Mouse (Mus musculus) right cerebral cortex, adult 18-20 months (tissue): ENCODE data around the gene Sorbs1.

Source experiments
- DNase-seq: peaks from one replicate; pipeline ENCODE4 v3.0.0; 2022; ENCODE audit warnings: mixed read lengths

Sorbs1 gene

GRCm38 (mm10) chr19:40435797-40436196, 77.8 kb downstream of the Sorbs1 start:
- DNase-seq: no peak

- no peak for DNase-seq
These were observed 78.5 kb downstream of the Sorbs1 start for GRCm38 (mm10) chr19:40435045-40435444.

- peak; percentile 50 for DNase-seq
These were observed 79.3 kb downstream of the Sorbs1 start for GRCm38 (mm10) chr19:40434042-40434869.

GRCm38 (mm10) chr19:40433316-40433912, 80.2 kb downstream of the Sorbs1 start:
- peak; percentile 35 for DNase-seq

GRCm38 (mm10) chr19:40431969-40432368, 81.6 kb downstream of the Sorbs1 start:
- no peak for DNase-seq

GRCm38 (mm10) chr19:40429572-40429971, 84.0 kb downstream of the Sorbs1 start:
- DNase-seq: no peak

GRCm38 (mm10) chr19:40429169-40429568, 84.4 kb downstream of the Sorbs1 start:
- no peak for DNase-seq

GRCm38 (mm10) chr19:40426103-40426960, 87.2 kb downstream of the Sorbs1 start:
- peak; percentile 28 for DNase-seq

GRCm38 (mm10) chr19:40425326-40425725, 88.3 kb downstream of the Sorbs1 start:
- no peak for DNase-seq

GRCm38 (mm10) chr19:40421037-40421436, 92.5 kb downstream of the Sorbs1 start:
- DNase-seq: no peak

GRCm38 (mm10) chr19:40419315-40419714, 94.3 kb downstream of the Sorbs1 start:
- no peak for DNase-seq

GRCm38 (mm10) chr19:40417155-40417821, 96.3 kb downstream of the Sorbs1 start:
- DNase-seq: peak; percentile 39

GRCm38 (mm10) chr19:40415725-40416124, 97.9 kb downstream of the Sorbs1 start:
- DNase-seq: no peak

GRCm38 (mm10) chr19:40414798-40415475, 98.6 kb downstream of the Sorbs1 start:
- DNase-seq: no peak

GRCm38 (mm10) chr19:40414386-40414785, 99.2 kb downstream of the Sorbs1 start:
- DNase-seq: no peak

GRCm38 (mm10) chr19:40411379-40411813, 102.2 kb downstream of the Sorbs1 start:
- no peak for DNase-seq

- no peak for DNase-seq
These were observed 103.1 kb downstream of the Sorbs1 start for GRCm38 (mm10) chr19:40410511-40410910.

- DNase-seq: no peak
These were observed 103.5 kb downstream of the Sorbs1 start for GRCm38 (mm10) chr19:40410109-40410508.

GRCm38 (mm10) chr19:40409500-40410035, 104.0 kb downstream of the Sorbs1 start:
- DNase-seq: no peak

- no peak for DNase-seq
These were observed 106.4 kb downstream of the Sorbs1 start for GRCm38 (mm10) chr19:40407186-40407585.

GRCm38 (mm10) chr19:40406661-40407060, 106.9 kb downstream of the Sorbs1 start:
- DNase-seq: no peak

GRCm38 (mm10) chr19:40405808-40406207, 107.8 kb downstream of the Sorbs1 start:
- DNase-seq: no peak
